Mouse (Mus musculus): Measurements from ENCODE around the gene Nbeal1. TPM values are rescaled to one million over a fixed set of nuclear protein-coding genes. Genes with fewer than 3 reads are reported as not detected.

Nbeal1 gene
- polyA plus RNA-seq, 1 experiment from 2014 or later = 6.6 TPM

GRCm38 (mm10) chr1:60361626-60362025 is 181.2 kb downstream of the Nbeal1 start:
- ATAC-seq (ENCODE audit: insufficient read depth, low FRiP score, low TSS enrichment) = no peak
- Histone ChIP-seq H3K4me2 (ENCODE audit: low read depth) (no peak overlapping the region), H3K9me3 (ENCODE audit: control insufficient read depth, low read length) (no peaks in the 10 kb centered on the region), H3K4me3 (ENCODE audit: low read depth, low read length) (no peak overlapping the region), H3K9ac (ENCODE audit: low read length) (no peak overlapping the region), H3K4me1 (ENCODE audit: control insufficient read depth, insufficient read depth, low read length) (0 out of 2 replicates have a peak, but pooled peaks cover 2% of the 10 kb centered on the region), H3K36me3 (ENCODE audit: control insufficient read depth, insufficient read depth, low read length) (0 out of 2 replicates have a peak, but pooled peaks cover 2% of the 10 kb centered on the region), H3K27ac (ENCODE audit: low read depth, low read length) (no peak overlapping the region), H3K27me3 (ENCODE audit: control insufficient read depth, insufficient read depth, low read length) (no peaks in the 10 kb centered on the region)
- 100% methylated on average over 1 of the region's 1 CpGs for WGBS
- DNase-seq (ENCODE audit: low spot score) = no peak

- no peak overlapping the region for H3K9ac ChIP-seq (ENCODE audit: low read length)
- peaks cover 4% of the 10 kb centered on the region for H3K36me3 ChIP-seq (ENCODE audit: control insufficient read depth, insufficient read depth, low read length)
- WGBS = 90% methylated on average over 1 of the region's 1 CpGs
- DNase-seq (ENCODE audit: low spot score) (no peak), ATAC-seq (ENCODE audit: insufficient read depth, low FRiP score, low TSS enrichment) (no peak)
- H3K27ac ChIP-seq (ENCODE audit: low read depth, low read length) = no peak overlapping the region
- no peaks in the 10 kb centered on the region for H3K4me1 ChIP-seq (ENCODE audit: control insufficient read depth, insufficient read depth, low read length)
- H3K27me3 ChIP-seq (ENCODE audit: control insufficient read depth, insufficient read depth, low read length) = no peaks in the 10 kb centered on the region
- H3K9me3 ChIP-seq (ENCODE audit: control insufficient read depth, low read length) = no peaks in the 10 kb centered on the region
- no peak overlapping the region for H3K4me2 ChIP-seq (ENCODE audit: low read depth)
- no peak overlapping the region for H3K4me3 ChIP-seq (ENCODE audit: low read depth, low read length)
Observed at GRCm38 (mm10) chr1:60376556-60376955, 196.2 kb downstream of the Nbeal1 start.

GRCm38 (mm10) chr1:60381910-60382309 is 201.5 kb downstream of the Nbeal1 start:
- Histone ChIP-seq H3K4me3 (ENCODE audit: low read depth, low read length) (no peak overlapping the region), H3K9me3 (ENCODE audit: control insufficient read depth, low read length) (no peaks in the 10 kb centered on the region), H3K27me3 (ENCODE audit: control insufficient read depth, insufficient read depth, low read length) (no peaks in the 10 kb centered on the region), H3K4me2 (ENCODE audit: low read depth) (no peak overlapping the region), H3K36me3 (ENCODE audit: control insufficient read depth, insufficient read depth, low read length) (peaks cover 2% of the 10 kb centered on the region), H3K4me1 (ENCODE audit: control insufficient read depth, insufficient read depth, low read length) (no peaks in the 10 kb centered on the region), H3K9ac (ENCODE audit: low read length) (no peak overlapping the region), H3K27ac (ENCODE audit: low read depth, low read length) (no peak overlapping the region)
- 92% methylated on average over 3 of the region's 3 CpGs for WGBS
- DNase-seq (ENCODE audit: low spot score) (no peak), ATAC-seq (ENCODE audit: insufficient read depth, low FRiP score, low TSS enrichment) (no peak)

Other genes with a start within 250 kb of the Nbeal1 start
- gene Ica1l, start 137.4 kb upstream of the Nbeal1 start, polyA plus RNA-seq (2014; fragmentation: Nextera tagmentation; extraction: Ambion mirVana) = 5.6 and 6.5 TPM in 2 replicates
- 5.4 and 7.4 TPM in 2 replicates for gene Carf, start 82.4 kb upstream of the Nbeal1 start, polyA plus RNA-seq (2014; fragmentation: Nextera tagmentation; extraction: Ambion mirVana)
- gene Wdr12, start 82.0 kb upstream of the Nbeal1 start, polyA plus RNA-seq (2014; fragmentation: Nextera tagmentation; extraction: Ambion mirVana) = 51.5 and 53.8 TPM in 2 replicates
- 12.1 and 15.1 TPM in 2 replicates for gene Cyp20a1, start 162.7 kb downstream of the Nbeal1 start, polyA plus RNA-seq (2014; fragmentation: Nextera tagmentation; extraction: Ambion mirVana)
- gene Abi2, start 229.0 kb downstream of the Nbeal1 start, polyA plus RNA-seq (2014; fragmentation: Nextera tagmentation; extraction: Ambion mirVana) = 49.6 and 53.6 TPM in 2 replicates

Measured in neural tube, embryonic 11.5 days (tissue).